10 mouse cellular contexts compared by ENCODE assay signal in the genomic region with DNA sequence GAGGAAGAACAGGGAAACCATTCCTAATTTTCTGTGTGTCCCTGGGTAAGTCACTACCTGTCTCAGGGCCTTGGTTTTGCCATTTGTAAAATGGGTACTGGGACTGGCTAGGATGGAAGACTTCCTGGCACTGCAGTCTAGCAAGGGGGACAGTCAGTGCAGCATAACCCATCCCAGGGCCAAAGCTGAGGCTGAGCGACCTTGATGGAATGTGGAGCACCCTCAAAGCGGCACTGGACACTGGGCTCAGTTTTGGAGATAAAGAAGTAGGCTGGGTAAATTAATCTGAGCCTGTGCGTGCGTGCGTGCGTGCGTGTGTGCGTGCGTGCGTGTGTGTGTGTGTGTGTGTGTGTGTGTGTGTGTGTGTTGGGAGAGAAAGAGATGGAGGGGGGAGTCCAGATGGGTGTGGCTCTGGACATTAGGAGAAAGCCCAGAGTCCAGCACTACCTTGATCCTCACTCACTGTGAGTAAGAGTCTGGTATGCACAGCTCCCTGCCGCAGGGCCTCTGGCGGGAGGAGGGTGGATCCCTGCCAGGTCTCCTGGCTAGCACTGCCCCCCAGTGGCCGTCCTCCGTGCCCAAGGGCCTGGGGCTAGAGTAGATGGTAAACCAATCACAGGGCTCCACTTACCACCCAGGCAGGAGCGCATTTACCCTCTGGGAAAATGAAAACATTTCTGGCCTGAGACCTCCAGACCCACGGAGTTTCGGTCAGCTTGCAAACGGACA.
A peak's percentile ranks its signal among the peaks of the same experiment; 100 is the strongest.
DNase-seq lines count a peak whose midpoint lies in the region; ATAC-seq and TF ChIP-seq lines count a peak whose summit lies in the region.
"Had no signal": no experiment of that assay in that cellular context is flagged by ENCODE, and none has a peak within 500 bp of the region (broad histone marks: within the 10 kb centered on the region; RNA-seq: fewer than 3 reads in every experiment).

No protein-coding gene starts in this region.

- H3K9ac ChIP-seq in forebrain, embryonic 11.5 days (ENCODE audit: low read length) = no peak overlapping the region
- H3K9ac ChIP-seq in heart, embryonic 14.5 days (ENCODE audit: low read length) = no peak overlapping the region
- no peak overlapping the region for H3K9ac ChIP-seq in kidney, postnatal 0 days (ENCODE audit: low read depth, low read length)
- H3K9ac ChIP-seq: liver, embryonic 15.5 days had no signal

- H3K4me1 ChIP-seq in forebrain, embryonic 11.5 days (replicated peaks; ENCODE audit: control insufficient read depth, insufficient read depth, low read length) = no peaks in the 10 kb centered on the region
- H3K4me1 ChIP-seq in heart, embryonic 14.5 days (ENCODE audit: control insufficient read depth in 2 of 2, insufficient read depth in 2 of 2, low read length in 2 of 2) = peaks cover 3 to 5% of the 10 kb centered on the region in 2 experiments; a peak in 2 of 4 replicates
- no peaks in the 10 kb centered on the region for H3K4me1 ChIP-seq in kidney, postnatal 0 days (replicated peaks; ENCODE audit: insufficient read depth, low read length)
- H3K4me1 ChIP-seq: liver, embryonic 15.5 days had no signal

- H3K27ac ChIP-seq in forebrain, embryonic 11.5 days (ENCODE audit: low read depth, low read length) = no peak overlapping the region
- no peak overlapping the region for H3K27ac ChIP-seq in heart, embryonic 14.5 days (replicated peaks in 1 of 2; ENCODE audit: control insufficient read depth in 1 of 2, insufficient read depth in 1 of 2, low read depth in 2 of 2, low read length in 2 of 2)
- H3K27ac ChIP-seq in kidney, postnatal 0 days = no peak overlapping the region
- H3K27ac ChIP-seq: liver, embryonic 15.5 days had no signal

- no peak overlapping the region for H3K4me3 ChIP-seq in forebrain, embryonic 11.5 days (ENCODE audit: low read depth, low read length)
- no peak overlapping the region for H3K4me3 ChIP-seq in heart, embryonic 14.5 days (ENCODE audit: control insufficient read depth in 1 of 2, insufficient read depth in 1 of 2, low read depth in 1 of 2, low read length in 2 of 2)
- no peak overlapping the region for H3K4me3 ChIP-seq in kidney, postnatal 0 days (replicated peaks; ENCODE audit: low read depth, low read length)
- H3K4me3 ChIP-seq: liver, embryonic 15.5 days had no signal

- no peaks in the 10 kb centered on the region for H3K36me3 ChIP-seq in forebrain, embryonic 11.5 days (ENCODE audit: control insufficient read depth, insufficient read depth, low read length)
- H3K36me3 ChIP-seq in heart, embryonic 14.5 days (ENCODE audit: control insufficient read depth, insufficient read depth, low read length) = no peaks in the 10 kb centered on the region
- no peaks in the 10 kb centered on the region for H3K36me3 ChIP-seq in kidney, postnatal 0 days (ENCODE audit: insufficient read depth, low read length)
- H3K36me3 ChIP-seq: liver, embryonic 15.5 days had no signal

- intact Hi-C loops in heart, postnatal 25 days (cut with DNase I) = loop anchor here (5.0 kb wide), 1 partner anchor 521 kb away; no protein-coding TSS in a partner anchor

- peak; percentile 94 for ATAC-seq in forebrain, embryonic 11.5 days (replicated peaks; ENCODE audit: low FRiP score)
- 0 out of 2 replicates have a peak, but pooled peaks have one; percentile 57 for ATAC-seq in heart, embryonic 14.5 days (ENCODE audit: insufficient number of reproducible peaks, insufficient read depth, low FRiP score, low read depth)
- peak; percentile 81 for ATAC-seq in kidney, postnatal 0 days (replicated peaks; ENCODE audit: low FRiP score, low read depth)

- H3K27me3 ChIP-seq in forebrain, embryonic 11.5 days (ENCODE audit: control insufficient read depth, insufficient read depth, low read length) = no peaks in the 10 kb centered on the region
- no peaks in the 10 kb centered on the region for H3K27me3 ChIP-seq in heart, embryonic 14.5 days (ENCODE audit: control insufficient read depth, insufficient read depth, low read length)
- H3K27me3 ChIP-seq in kidney, postnatal 0 days (ENCODE audit: insufficient read depth, low read length) = peaks cover 4% of the 10 kb centered on the region; the same call in 1 of the 2 replicates
- H3K27me3 ChIP-seq: CH12.LX; liver, embryonic 15.5 days had no signal

- no peak overlapping the region for H3K4me2 ChIP-seq in forebrain, embryonic 11.5 days (ENCODE audit: low read depth, low read length, severe bottlenecking)
- no peak overlapping the region for H3K4me2 ChIP-seq in heart, embryonic 14.5 days (ENCODE audit: low read length)
- no peak overlapping the region for H3K4me2 ChIP-seq in kidney, postnatal 0 days (ENCODE audit: low read length)
- H3K4me2 ChIP-seq: liver, embryonic 15.5 days had no signal

- DNase-seq in heart, adult 11 months = peak; percentile 94
- DNase-seq in heart, postnatal 25 days (ENCODE audit: low spot score) = no peak
- DNase-seq in forebrain, embryonic 11.5 days (ENCODE audit: low spot score) = peak; percentile 92
- DNase-seq in kidney, postnatal 0 days (ENCODE audit: low spot score) = peak; percentile 84
- peak; percentile 59 to 65 for DNase-seq in lung, adult 18-20 months
- peak; percentile 65 for DNase-seq in ovary, postnatal 10 days (ENCODE audit: low spot score)
- DNase-seq in thymus, postnatal 4 days = peak; percentile 78

- no peaks in the 10 kb centered on the region for H3K9me3 ChIP-seq in forebrain, embryonic 11.5 days (ENCODE audit: control insufficient read depth, low read length)
- H3K9me3 ChIP-seq in heart, embryonic 14.5 days (ENCODE audit: control insufficient read depth, low read length) = no peaks in the 10 kb centered on the region
- no peaks in the 10 kb centered on the region for H3K9me3 ChIP-seq in kidney, postnatal 0 days (replicated peaks; ENCODE audit: low read length)
- H3K9me3 ChIP-seq: liver, embryonic 15.5 days had no signal

- peak; percentile 89 for TF ChIP-seq CTCF in kidney, postnatal 0 days (IDR thresholded peaks at IDR 0.05; ENCODE audit: low read depth)

- WGBS in forebrain, embryonic 11.5 days = 44% methylated on average over 18 of the region's 18 CpGs
- WGBS in heart, embryonic 14.5 days = 44% methylated on average over 18 of the region's 18 CpGs
- WGBS in kidney, postnatal 0 days = 46% methylated on average over 18 of the region's 18 CpGs
